Mouse (Mus musculus) liver, adult 2 months (tissue): ENCODE results near the gene Car4.

ENCODE experiments used
- CTCF ChIP-seq: fragments of 200-500 bp; IDR thresholded peaks from 2 replicates; pipeline ENCODE4 v1.5.1; 2011; ENCODE audit warnings: low read depth, low read length, control low read depth
- POLR2A ChIP-seq: fragments of 200-500 bp; IDR thresholded peaks from 2 replicates; pipeline ENCODE4 v1.6.1; 2011; ENCODE audit warnings: low read length, control low read depth; ENCODE audit not compliant: insufficient read depth; ENCODE audit errors: extremely low read depth

DNA sequence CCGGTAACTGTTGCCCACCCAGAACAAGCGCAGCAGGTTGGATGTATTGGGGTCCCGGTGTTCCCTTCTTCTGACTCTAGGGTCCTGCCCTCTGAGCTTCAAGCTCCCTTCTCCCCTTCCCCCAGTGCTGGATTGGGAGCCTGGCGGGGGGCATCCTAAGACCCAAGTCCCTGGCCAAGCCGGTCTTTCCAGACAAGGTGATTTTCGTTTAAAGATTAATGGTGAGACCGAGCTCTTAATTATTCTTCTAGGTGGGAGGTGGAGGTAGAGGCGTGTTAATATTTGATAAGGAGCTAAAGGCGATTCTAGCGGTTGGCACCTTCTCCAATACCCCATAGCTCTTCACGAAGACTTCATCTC lies 665 bp downstream of the Car4 start:
- TF ChIP-seq POLR2A (no peak), CTCF (no peak)
